Mouse (Mus musculus): ENCODE data around the gene Txndc16.

- TF ChIP-seq EP300 (IDR thresholded peaks at IDR 0.05; ENCODE audit: low read depth in 1 of 2, low read length in 2 of 2) (no peak), JUND (IDR thresholded peaks at IDR 0.05; ENCODE audit: low read depth, low read length) (no peak), ZNF384 (IDR thresholded peaks at IDR 0.05; ENCODE audit: low read depth, low read length) (no peak), MAX (IDR thresholded peaks at IDR 0.05; ENCODE audit: low read length) (no peak), CTCF (IDR thresholded peaks at IDR 0.05 in 2 of 3, conservative IDR thresholded peaks at IDR 0.05 in 1 of 3; ENCODE audit: control insufficient read depth in 1 of 3, insufficient read depth in 1 of 3, low read depth in 2 of 3, low read length in 3 of 3, poor library complexity in 1 of 3, severe bottlenecking in 1 of 3) (no peak), ELF1 (IDR thresholded peaks at IDR 0.05; ENCODE audit: low read depth, low read length) (no peak), TAL1 (IDR thresholded peaks at IDR 0.05; ENCODE audit: low read length) (no peak)
Measured at GRCm38 (mm10) chr14:45085651-45086425, 134.3 kb downstream of the Txndc16 start.
